Mouse (Mus musculus): ENCODE measurements around the gene March1.

DNA sequence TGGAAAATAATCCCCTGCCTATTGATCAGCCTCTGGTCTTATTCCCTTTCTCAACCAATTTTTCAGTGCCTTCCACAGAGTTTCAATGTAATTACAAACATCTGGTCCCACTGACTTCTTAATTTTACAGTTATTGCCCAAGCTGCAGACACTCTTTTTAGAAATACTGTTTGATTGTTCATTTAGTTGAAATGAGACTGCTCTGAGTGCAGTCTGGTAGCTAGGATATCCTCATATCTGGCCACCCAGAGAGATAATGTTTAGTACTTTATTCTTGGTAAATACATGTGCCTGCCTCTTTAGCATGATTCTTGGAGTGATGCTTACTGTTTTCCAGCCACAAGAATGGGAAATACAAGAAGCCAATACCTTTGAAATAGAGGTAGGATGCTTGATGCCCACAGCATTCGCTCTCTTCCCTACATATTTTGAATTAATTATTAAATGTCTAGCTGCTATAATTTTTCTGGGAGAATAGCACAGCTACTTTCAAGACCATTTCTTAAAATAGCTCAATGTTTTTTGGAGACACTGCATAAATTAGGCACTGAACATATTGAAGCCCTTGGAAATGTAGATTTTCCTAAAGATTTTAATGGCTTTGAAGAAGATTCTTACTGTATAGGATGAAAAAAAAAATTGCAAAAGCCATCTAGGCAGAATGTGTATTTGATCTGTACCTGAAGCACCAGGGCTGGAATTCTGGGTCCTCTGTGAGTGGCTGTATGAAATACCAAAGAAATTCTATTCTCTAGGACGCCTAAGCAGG lies 549.9 kb downstream of the March1 start:
- TF ChIP-seq POLR2A (IDR thresholded peaks at IDR 0.05; ENCODE audit: extremely low read depth, insufficient read depth, low read length) (no peak), CTCF (IDR thresholded peaks at IDR 0.05; ENCODE audit: low read depth, low read length) (no peak)

All from liver, adult 2 months (tissue).